Mouse (Mus musculus) CD8-positive naive resting alpha-beta T cell, adult 2 months (primary cell): ENCODE results near the gene Cst3.

Source experiments
- DNase-seq, 2 experiments: peaks; one replicate each; pipeline ENCODE4 v3.0.0; 2022; ENCODE audit warnings: low read depth in 2 of 2, low spot score in 2 of 2

The Cst3 gene

GRCm38 (mm10) chr2:148856630-148857400 lies 18.7 kb downstream of the Cst3 start:
- no peak for DNase-seq

- peak; percentile 2 to 19 for DNase-seq
These were observed 24.2 kb downstream of the Cst3 start for GRCm38 (mm10) chr2:148851116-148851906.

- DNase-seq = no peak
These were observed 36.3 kb downstream of the Cst3 start for GRCm38 (mm10) chr2:148839224-148839623.

- DNase-seq = no peak
These were observed 37.3 kb downstream of the Cst3 start for GRCm38 (mm10) chr2:148838075-148838777.

- DNase-seq = no peak
These were observed 40.6 kb downstream of the Cst3 start, which contains the start of gene Cst9 for GRCm38 (mm10) chr2:148834912-148835311. TSS of gene Cst9 (plus strand) at chr2:148835147.

- no peak for DNase-seq
These were observed 49.5 kb downstream of the Cst3 start for GRCm38 (mm10) chr2:148825986-148826385.
